Mouse (Mus musculus): Measurements from ENCODE around the gene Sys1. TPM values are rescaled to one million over a fixed set of nuclear protein-coding genes. Genes with fewer than 3 reads are reported as not detected.

The Sys1 gene
- polyA plus RNA-seq, 1 experiment from 2014 or later: 76.9 TPM

- WGBS: 83% methylated on average over 3 of the region's 3 CpGs
- Histone ChIP-seq H3K9me3 (ENCODE audit: control insufficient read depth, low read length) (no peaks in the 10 kb centered on the region), H3K4me2 (ENCODE audit: low read length) (no peak overlapping the region)
Measured at GRCm38 (mm10) chr2:164514916-164515315, 58.2 kb downstream of the Sys1 start.

GRCm38 (mm10) chr2:164515897-164516296 lies 59.1 kb downstream of the Sys1 start:
- Histone ChIP-seq H3K27ac (ENCODE audit: low read length) (no peak overlapping the region), H3K4me2 (ENCODE audit: low read length) (no peak overlapping the region), H3K4me3 (replicated peaks; ENCODE audit: low read length) (no peak overlapping the region), H3K27me3 (replicated peaks; ENCODE audit: control insufficient read depth, insufficient read depth, low read length) (no peaks in the 10 kb centered on the region), H3K9me3 (ENCODE audit: control insufficient read depth, low read length) (no peaks in the 10 kb centered on the region), H3K9ac (replicated peaks; ENCODE audit: low read depth, low read length) (no peak overlapping the region), H3K4me1 (replicated peaks; ENCODE audit: control insufficient read depth, insufficient read depth, low read length) (no peaks in the 10 kb centered on the region; the same call in 1 of the 2 replicates), H3K36me3 (ENCODE audit: control insufficient read depth, insufficient read depth) (no peaks in the 10 kb centered on the region)
- WGBS: 75% methylated on average over 9 of the region's 9 CpGs
- ATAC-seq: no peak

More at GRCm38 (mm10) chr2:164514916-164515315, 58.2 kb downstream of the Sys1 start:
- no peaks in the 10 kb centered on the region; the same call in 1 of the 2 replicates for H3K4me1 ChIP-seq (replicated peaks; ENCODE audit: control insufficient read depth, insufficient read depth, low read length)
- H3K27me3 ChIP-seq (replicated peaks; ENCODE audit: control insufficient read depth, insufficient read depth, low read length): no peaks in the 10 kb centered on the region
- no peak for ATAC-seq
- H3K36me3 ChIP-seq (ENCODE audit: control insufficient read depth, insufficient read depth): no peaks in the 10 kb centered on the region
- no peak overlapping the region for H3K9ac ChIP-seq (replicated peaks; ENCODE audit: low read depth, low read length)
- H3K4me3 ChIP-seq (replicated peaks; ENCODE audit: low read length): no peak overlapping the region
- H3K27ac ChIP-seq (ENCODE audit: low read length): no peak overlapping the region

- no peak for ATAC-seq
- H3K4me3 ChIP-seq (replicated peaks; ENCODE audit: low read length): no peak overlapping the region
- 86% methylated on average over 11 of the region's 11 CpGs for WGBS
- H3K9me3 ChIP-seq (ENCODE audit: control insufficient read depth, low read length): no peaks in the 10 kb centered on the region
- no peaks in the 10 kb centered on the region for H3K27me3 ChIP-seq (replicated peaks; ENCODE audit: control insufficient read depth, insufficient read depth, low read length)
- H3K27ac ChIP-seq (ENCODE audit: low read length): no peak overlapping the region
- H3K9ac ChIP-seq (replicated peaks; ENCODE audit: low read depth, low read length): no peak overlapping the region
- H3K36me3 ChIP-seq (ENCODE audit: control insufficient read depth, insufficient read depth): no peaks in the 10 kb centered on the region
- H3K4me1 ChIP-seq (replicated peaks; ENCODE audit: control insufficient read depth, insufficient read depth, low read length): no peaks in the 10 kb centered on the region; the same call in 1 of the 2 replicates
- no peak overlapping the region for H3K4me2 ChIP-seq (ENCODE audit: low read length)
Measured at GRCm38 (mm10) chr2:164516592-164516991, 59.8 kb downstream of the Sys1 start.

GRCm38 (mm10) chr2:164517485-164518221 lies 60.9 kb downstream of the Sys1 start:
- Histone ChIP-seq H3K27me3 (replicated peaks; ENCODE audit: control insufficient read depth, insufficient read depth, low read length) (no peaks in the 10 kb centered on the region), H3K9me3 (ENCODE audit: control insufficient read depth, low read length) (no peaks in the 10 kb centered on the region), H3K4me3 (replicated peaks; ENCODE audit: low read length) (no peak overlapping the region), H3K36me3 (ENCODE audit: control insufficient read depth, insufficient read depth) (no peaks in the 10 kb centered on the region), H3K9ac (replicated peaks; ENCODE audit: low read depth, low read length) (no peak overlapping the region), H3K4me2 (ENCODE audit: low read length) (no peak overlapping the region), H3K4me1 (replicated peaks; ENCODE audit: control insufficient read depth, insufficient read depth, low read length) (no peaks in the 10 kb centered on the region; the same call in 1 of the 2 replicates), H3K27ac (ENCODE audit: low read length) (no peak overlapping the region)
- no peak for ATAC-seq
- WGBS: 33% methylated on average over 10 of the region's 10 CpGs

- Histone ChIP-seq H3K36me3 (ENCODE audit: control insufficient read depth, insufficient read depth) (no peaks in the 10 kb centered on the region), H3K9me3 (ENCODE audit: control insufficient read depth, low read length) (no peaks in the 10 kb centered on the region), H3K4me3 (replicated peaks; ENCODE audit: low read length) (no peak overlapping the region), H3K27me3 (replicated peaks; ENCODE audit: control insufficient read depth, insufficient read depth, low read length) (no peaks in the 10 kb centered on the region), H3K9ac (replicated peaks; ENCODE audit: low read depth, low read length) (no peak overlapping the region), H3K4me2 (ENCODE audit: low read length) (no peak overlapping the region), H3K4me1 (replicated peaks; ENCODE audit: control insufficient read depth, insufficient read depth, low read length) (no peaks in the 10 kb centered on the region; the same call in 1 of the 2 replicates), H3K27ac (ENCODE audit: low read length) (no peak overlapping the region)
- no peak for ATAC-seq
- WGBS: 39% methylated on average over 11 of the region's 11 CpGs
Measured at GRCm38 (mm10) chr2:164518266-164519170, 61.8 kb downstream of the Sys1 start.

GRCm38 (mm10) chr2:164519171-164519526 lies 62.4 kb downstream of the Sys1 start:
- no peaks in the 10 kb centered on the region for H3K36me3 ChIP-seq (ENCODE audit: control insufficient read depth, insufficient read depth)
- no peaks in the 10 kb centered on the region; the same call in 1 of the 2 replicates for H3K4me1 ChIP-seq (replicated peaks; ENCODE audit: control insufficient read depth, insufficient read depth, low read length)
- H3K27me3 ChIP-seq (replicated peaks; ENCODE audit: control insufficient read depth, insufficient read depth, low read length): no peaks in the 10 kb centered on the region
- no peak overlapping the region for H3K9ac ChIP-seq (replicated peaks; ENCODE audit: low read depth, low read length)
- no peak overlapping the region for H3K4me2 ChIP-seq (ENCODE audit: low read length)
- ATAC-seq: no peak
- H3K4me3 ChIP-seq (replicated peaks; ENCODE audit: low read length): no peak overlapping the region
- WGBS: 51% methylated on average over 6 of the region's 6 CpGs
- H3K27ac ChIP-seq (ENCODE audit: low read length): no peak overlapping the region
- no peaks in the 10 kb centered on the region for H3K9me3 ChIP-seq (ENCODE audit: control insufficient read depth, low read length)

GRCm38 (mm10) chr2:164520782-164521181 lies 64.0 kb downstream of the Sys1 start:
- no peak overlapping the region for H3K27ac ChIP-seq (ENCODE audit: low read length)
- WGBS: 15% methylated on average over 3 of the region's 3 CpGs
- H3K9me3 ChIP-seq (ENCODE audit: control insufficient read depth, low read length): no peaks in the 10 kb centered on the region
- H3K36me3 ChIP-seq (ENCODE audit: control insufficient read depth, insufficient read depth): no peaks in the 10 kb centered on the region
- no peak overlapping the region for H3K9ac ChIP-seq (replicated peaks; ENCODE audit: low read depth, low read length)
- H3K4me2 ChIP-seq (ENCODE audit: low read length): no peak overlapping the region
- no peak overlapping the region for H3K4me3 ChIP-seq (replicated peaks; ENCODE audit: low read length)
- no peaks in the 10 kb centered on the region for H3K27me3 ChIP-seq (replicated peaks; ENCODE audit: control insufficient read depth, insufficient read depth, low read length)
- no peak for ATAC-seq
- H3K4me1 ChIP-seq (replicated peaks; ENCODE audit: control insufficient read depth, insufficient read depth, low read length): no peaks in the 10 kb centered on the region; the same call in 1 of the 2 replicates

GRCm38 (mm10) chr2:164521841-164522240 lies 65.1 kb downstream of the Sys1 start:
- H3K27ac ChIP-seq (ENCODE audit: low read length): no peak overlapping the region
- H3K9me3 ChIP-seq (ENCODE audit: control insufficient read depth, low read length): no peaks in the 10 kb centered on the region
- no peak overlapping the region for H3K4me3 ChIP-seq (replicated peaks; ENCODE audit: low read length)
- H3K27me3 ChIP-seq (replicated peaks; ENCODE audit: control insufficient read depth, insufficient read depth, low read length): no peaks in the 10 kb centered on the region
- H3K4me1 ChIP-seq (replicated peaks; ENCODE audit: control insufficient read depth, insufficient read depth, low read length): no peaks in the 10 kb centered on the region; the same call in 1 of the 2 replicates
- WGBS: 13% methylated on average over 11 of the region's 11 CpGs
- no peaks in the 10 kb centered on the region for H3K36me3 ChIP-seq (ENCODE audit: control insufficient read depth, insufficient read depth)
- ATAC-seq: no peak
- peak overlapping the region; percentile 1; the same call in 1 of the 2 replicates for H3K4me2 ChIP-seq (ENCODE audit: low read length)
- H3K9ac ChIP-seq (replicated peaks; ENCODE audit: low read depth, low read length): no peak overlapping the region

- no peak overlapping the region for H3K9ac ChIP-seq (replicated peaks; ENCODE audit: low read depth, low read length)
- no peaks in the 10 kb centered on the region for H3K9me3 ChIP-seq (ENCODE audit: control insufficient read depth, low read length)
- no peak for ATAC-seq
- H3K27ac ChIP-seq (ENCODE audit: low read length): no peak overlapping the region
- H3K4me3 ChIP-seq (replicated peaks; ENCODE audit: low read length): no peak overlapping the region
- WGBS: 23% methylated on average over 8 of the region's 8 CpGs
- no peak overlapping the region for H3K4me2 ChIP-seq (ENCODE audit: low read length)
- H3K27me3 ChIP-seq (replicated peaks; ENCODE audit: control insufficient read depth, insufficient read depth, low read length): no peaks in the 10 kb centered on the region
- no peaks in the 10 kb centered on the region for H3K36me3 ChIP-seq (ENCODE audit: control insufficient read depth, insufficient read depth)
- no peaks in the 10 kb centered on the region; the same call in 1 of the 2 replicates for H3K4me1 ChIP-seq (replicated peaks; ENCODE audit: control insufficient read depth, insufficient read depth, low read length)
Measured at GRCm38 (mm10) chr2:164522280-164522679, 65.5 kb downstream of the Sys1 start.
